Mouse (Mus musculus) limb, embryonic 11.5 days (tissue): ENCODE measurements around the gene Smad6. TPM values are rescaled to one million over a fixed set of nuclear protein-coding genes. Genes with fewer than 3 reads are reported as not detected.

ENCODE experiments used
- ATAC-seq: fragments of 200-750 bp; cut with Nextera tagmentation; 2 replicates; pipeline ENCODE4 v1.8.0; 2017; ENCODE audit warnings: low read depth; ENCODE audit not compliant: insufficient number of reproducible peaks, low FRiP score, low TSS enrichment
- DNase-seq: peaks from one replicate; pipeline ENCODE4 v3.0.0-alpha.2; 2015; ENCODE audit warnings: low spot score
- H3K27ac ChIP-seq: fragments of 300-500 bp; sonication (generic); replicated peaks from 2 replicates; pipeline ENCODE4 v1.5.1; 2014; ENCODE audit warnings: low read depth, mild to moderate bottlenecking, low read length
- H3K27me3 ChIP-seq: fragments of 300-500 bp; sonication (generic); 2 replicates; pipeline ENCODE4 v1.6.1; 2014; ENCODE audit warnings: mild to moderate bottlenecking, low read length, mixed read lengths; ENCODE audit not compliant: control insufficient read depth, insufficient read depth
- H3K36me3 ChIP-seq: fragments of 300-500 bp; sonication (generic); 2 replicates; pipeline ENCODE4 v1.6.1; 2014; ENCODE audit warnings: mild to moderate bottlenecking, low read length, moderate library complexity, mixed read lengths; ENCODE audit not compliant: control insufficient read depth, insufficient read depth
- H3K4me1 ChIP-seq: fragments of 300-500 bp; sonication (generic); 2 replicates; pipeline ENCODE4 v1.6.1; 2014; ENCODE audit warnings: low read length, mixed read lengths; ENCODE audit not compliant: control insufficient read depth, insufficient read depth
- H3K4me2 ChIP-seq: fragments of 300-500 bp; sonication (generic); 2 replicates; pipeline ENCODE4 v1.6.1; 2014; ENCODE audit warnings: low read depth, mild to moderate bottlenecking, moderate library complexity; ENCODE audit not compliant: severe bottlenecking
- H3K4me3 ChIP-seq: fragments of 300-500 bp; sonication (generic); 2 replicates; pipeline ENCODE4 v1.5.1; 2014; ENCODE audit warnings: low read depth, low read length
- H3K9ac ChIP-seq: fragments of 300-500 bp; sonication (generic); 2 replicates; pipeline ENCODE4 v1.6.1; 2014; ENCODE audit warnings: mild to moderate bottlenecking, low read length
- H3K9me3 ChIP-seq: fragments of 300-500 bp; sonication (generic); 2 replicates; pipeline ENCODE4 v1.6.1; 2016; ENCODE audit warnings: low read length; ENCODE audit not compliant: control insufficient read depth
- WGBS: fragments of 180-500 bp; shearing (Covaris S2); extraction: QIAGEN DNeasy Blood & Tissue Kit; methylation state at CpG from one replicate; pipeline ENCODE4 v1.1.7; 2014; 5-methylcytosine and 5-hydroxymethylcytosine counted together
- polyA plus RNA-seq: library from polyadenylated mRNA; unstranded; fragments of >200 nt; fragmentation: Nextera tagmentation; extraction: Ambion mirVana; gene quantifications from 2 replicates; pipeline ENCODE4 v1.2.1, GENCODE M21; 2014

Smad6 gene
- polyA plus RNA-seq, 1 experiment from 2014 or later, result 12.3 TPM

DNA sequence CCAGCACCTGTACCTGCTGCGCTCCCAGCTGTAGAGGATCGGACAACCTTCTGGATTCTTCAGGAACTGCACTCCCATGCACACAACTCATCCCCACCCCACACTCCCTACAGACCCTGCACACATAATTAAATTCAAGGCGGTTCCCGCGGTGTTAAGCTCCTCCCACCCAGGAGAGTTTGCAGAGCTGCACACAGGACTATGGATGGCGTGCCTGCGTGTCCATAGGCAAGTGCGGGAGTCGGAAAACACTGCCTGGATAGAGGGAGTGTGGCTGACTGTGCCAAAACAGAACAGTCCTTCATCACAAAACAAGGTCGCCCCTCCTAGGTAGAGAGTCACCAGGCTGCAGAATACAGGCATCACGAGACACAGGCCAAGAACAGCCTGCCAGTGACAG is 45.9 kb downstream of the Smad6 start:
- no peak overlapping the region for H3K4me2 ChIP-seq
- H3K4me1 ChIP-seq, result peaks cover 83% of the 10 kb centered on the region
- no peaks in the 10 kb centered on the region for H3K27me3 ChIP-seq
- no peaks in the 10 kb centered on the region for H3K36me3 ChIP-seq
- no peaks in the 10 kb centered on the region for H3K9me3 ChIP-seq
- H3K9ac ChIP-seq, result no peak overlapping the region
- H3K4me3 ChIP-seq, result no peak overlapping the region
- DNase-seq (no peak), ATAC-seq (no peak)
- H3K27ac ChIP-seq, result no peak overlapping the region
- WGBS, result 40% methylated on average over 11 of the region's 11 CpGs

DNA sequence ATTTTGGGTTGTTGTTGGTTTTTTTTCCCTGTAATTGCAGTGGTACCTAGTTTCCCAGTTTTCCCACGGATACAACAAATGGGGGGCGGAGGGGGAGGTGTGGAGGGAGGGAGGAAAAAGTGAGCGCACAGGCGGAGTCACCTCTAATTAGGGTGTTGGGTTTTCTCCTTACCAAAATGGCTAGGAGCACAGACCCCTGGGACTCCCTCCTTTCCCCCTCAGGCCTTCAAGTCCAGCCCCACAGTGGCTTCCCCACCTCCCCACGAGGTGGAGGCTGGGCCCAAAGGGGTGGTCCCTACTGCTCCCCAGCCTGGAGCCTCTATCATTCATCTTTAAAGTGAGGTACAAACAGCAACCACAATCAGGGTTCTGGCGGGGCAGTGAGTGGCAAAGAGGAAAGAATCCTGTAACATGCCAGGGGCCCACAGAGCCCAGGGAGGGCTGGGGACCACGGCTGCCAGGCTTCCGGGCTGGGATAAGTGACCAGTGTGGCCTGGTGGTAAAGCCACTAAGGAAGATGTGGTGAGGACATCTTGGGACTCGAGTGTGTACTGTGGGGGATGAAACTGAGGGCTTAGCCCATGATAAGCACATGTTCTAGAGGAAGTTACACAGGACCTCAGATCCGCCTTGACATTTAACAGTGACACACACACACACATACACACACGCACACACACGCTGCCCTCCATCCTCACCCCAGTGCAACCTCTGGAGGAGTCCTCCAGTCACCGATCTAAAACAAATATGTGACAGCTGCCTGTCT is 47.4 kb downstream of the Smad6 start:
- peaks cover 76% of the 10 kb centered on the region for H3K4me1 ChIP-seq
- 33% methylated on average over 13 of the region's 13 CpGs for WGBS
- no peaks in the 10 kb centered on the region for H3K36me3 ChIP-seq
- no peaks in the 10 kb centered on the region for H3K27me3 ChIP-seq
- peak overlapping the region; percentile 60 for H3K27ac ChIP-seq
- ATAC-seq (no peak), DNase-seq (no peak)
- peak overlapping the region; percentile 10 for H3K4me2 ChIP-seq
- H3K9ac ChIP-seq, result no peak overlapping the region
- no peaks in the 10 kb centered on the region for H3K9me3 ChIP-seq
- H3K4me3 ChIP-seq, result no peak overlapping the region

DNA sequence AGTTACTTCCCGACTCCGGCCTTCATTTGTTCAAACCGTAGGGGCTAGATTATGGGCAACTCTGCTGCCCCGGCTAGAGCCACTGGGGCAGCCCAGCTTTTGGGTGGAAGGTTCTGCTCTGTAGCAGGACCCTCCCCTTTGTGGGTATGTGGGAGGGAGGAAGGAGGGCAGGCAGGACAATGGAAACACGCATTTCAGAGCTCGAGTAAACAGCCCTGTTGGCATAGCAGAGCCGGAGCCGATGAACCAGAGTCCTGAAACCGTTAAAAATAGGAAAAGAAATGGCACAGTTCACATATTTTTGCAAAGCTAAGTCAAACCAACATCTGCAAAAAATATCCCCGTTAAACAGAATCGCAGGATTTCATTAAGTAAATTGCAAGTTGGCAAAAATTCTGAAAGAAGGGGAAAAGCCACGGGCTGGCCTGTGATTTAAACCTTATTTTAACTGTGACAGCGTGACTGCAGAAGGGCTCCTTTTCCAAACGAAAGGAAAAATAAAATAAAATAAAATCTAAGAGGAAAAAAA is 48.1 kb downstream of the Smad6 start:
- H3K4me1 ChIP-seq, result peaks cover 70% of the 10 kb centered on the region
- H3K4me2 ChIP-seq, result peak overlapping the region; percentile 10
- H3K36me3 ChIP-seq, result no peaks in the 10 kb centered on the region
- ATAC-seq (no peak), DNase-seq (no peak)
- H3K9ac ChIP-seq, result no peak overlapping the region
- H3K4me3 ChIP-seq, result no peak overlapping the region
- peak overlapping the region; percentile 60; the same call in 1 of the 2 replicates for H3K27ac ChIP-seq
- H3K27me3 ChIP-seq, result no peaks in the 10 kb centered on the region
- H3K9me3 ChIP-seq, result no peaks in the 10 kb centered on the region
- 33% methylated on average over 14 of the region's 14 CpGs for WGBS

DNA sequence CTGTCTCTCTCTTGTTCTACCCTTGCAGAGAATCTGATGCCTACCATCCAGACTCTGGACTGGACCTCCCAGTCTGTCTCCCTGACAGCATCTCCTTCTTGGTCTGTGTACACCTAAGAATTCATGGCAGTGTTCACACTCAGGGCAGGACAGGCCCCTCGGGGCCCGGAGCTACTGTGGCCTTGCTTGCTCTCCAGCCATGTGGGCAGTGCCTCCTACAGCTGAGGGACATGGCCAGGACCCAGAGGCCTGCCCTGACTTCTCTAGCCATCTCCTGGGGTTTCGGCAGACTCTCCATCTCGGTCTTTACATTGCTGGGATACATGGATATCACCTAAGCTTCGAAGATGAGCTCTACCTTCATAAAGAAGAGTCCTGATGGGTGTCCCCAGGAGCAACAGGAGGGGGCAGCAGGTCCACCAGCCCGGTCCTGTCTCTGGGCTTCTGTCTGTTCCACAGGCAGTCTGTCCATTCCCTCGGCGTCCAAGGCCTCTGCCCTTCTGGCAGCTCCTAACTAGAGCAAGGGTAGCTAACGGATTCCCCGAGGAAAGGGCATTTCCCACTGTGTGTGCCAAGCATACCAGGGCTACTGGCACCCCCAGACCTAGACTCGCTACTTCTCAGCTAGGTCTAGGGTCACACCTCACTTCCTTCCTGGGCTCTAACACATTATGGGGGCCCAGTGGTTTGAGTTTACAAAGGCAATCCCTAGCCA is 49.1 kb downstream of the Smad6 start:
- Histone ChIP-seq H3K4me3 (no peak overlapping the region), H3K9me3 (no peaks in the 10 kb centered on the region), H3K27ac (no peak overlapping the region; the same call in 1 of the 2 replicates), H3K4me2 (no peak overlapping the region), H3K36me3 (no peaks in the 10 kb centered on the region), H3K4me1 (peaks cover 65% of the 10 kb centered on the region), H3K27me3 (no peaks in the 10 kb centered on the region), H3K9ac (no peak overlapping the region)
- 93% methylated on average over 11 of the region's 11 CpGs for WGBS
- no peak for ATAC-seq
- DNase-seq, result no peak

DNA sequence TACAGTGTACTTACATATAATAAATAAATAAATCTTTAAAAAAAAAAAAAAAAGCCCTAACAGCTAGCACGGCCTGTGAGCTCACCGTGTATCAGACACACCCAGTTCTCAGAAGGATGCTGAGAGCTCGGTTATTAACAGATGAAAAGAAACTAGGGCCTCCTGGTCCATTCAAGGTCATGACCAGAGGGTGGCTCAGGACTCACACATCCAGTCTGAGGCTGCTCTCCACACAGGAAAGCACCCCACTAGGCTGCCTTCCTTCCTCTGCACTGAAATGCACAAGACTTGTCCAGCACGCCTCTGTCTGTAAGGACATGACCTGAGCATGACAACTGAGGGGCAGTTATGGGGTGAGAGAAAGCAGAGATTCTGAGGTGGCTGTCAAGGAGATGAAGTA is 50.3 kb downstream of the Smad6 start:
- H3K36me3 ChIP-seq, result no peaks in the 10 kb centered on the region
- no peak for ATAC-seq
- H3K4me2 ChIP-seq, result no peak overlapping the region
- peaks cover 53% of the 10 kb centered on the region for H3K4me1 ChIP-seq
- no peak overlapping the region for H3K27ac ChIP-seq
- H3K27me3 ChIP-seq, result no peaks in the 10 kb centered on the region
- no peaks in the 10 kb centered on the region for H3K9me3 ChIP-seq
- 48% methylated on average over 4 of the region's 4 CpGs for WGBS
- DNase-seq, result no peak
- no peak overlapping the region for H3K9ac ChIP-seq
- no peak overlapping the region for H3K4me3 ChIP-seq

DNA sequence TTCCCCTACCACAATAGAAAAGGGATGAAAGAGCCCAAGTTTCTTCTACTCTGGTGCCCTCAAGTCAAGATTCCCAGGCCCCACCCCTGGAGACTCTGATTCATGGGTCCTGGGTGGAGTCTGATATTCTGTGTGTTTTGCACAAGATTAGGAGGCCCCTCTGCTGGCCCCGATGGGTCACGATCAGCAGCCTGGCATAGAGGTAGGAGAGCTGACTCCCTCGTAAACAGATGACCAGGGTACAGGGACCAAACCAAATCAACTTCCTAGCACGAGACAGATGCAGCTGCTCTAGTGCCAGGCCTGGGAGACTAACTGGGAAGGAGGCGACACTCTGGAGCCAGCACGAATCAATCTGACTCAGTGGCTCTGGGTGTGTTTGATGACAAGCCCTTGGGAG is 51.0 kb downstream of the Smad6 start:
- no peak for ATAC-seq
- peaks cover 49% of the 10 kb centered on the region for H3K4me1 ChIP-seq
- no peaks in the 10 kb centered on the region for H3K27me3 ChIP-seq
- H3K36me3 ChIP-seq, result no peaks in the 10 kb centered on the region
- H3K9ac ChIP-seq, result no peak overlapping the region
- H3K9me3 ChIP-seq, result no peaks in the 10 kb centered on the region
- H3K27ac ChIP-seq, result no peak overlapping the region
- no peak overlapping the region for H3K4me3 ChIP-seq
- H3K4me2 ChIP-seq, result no peak overlapping the region
- 79% methylated on average over 6 of the region's 6 CpGs for WGBS
- DNase-seq, result no peak

DNA sequence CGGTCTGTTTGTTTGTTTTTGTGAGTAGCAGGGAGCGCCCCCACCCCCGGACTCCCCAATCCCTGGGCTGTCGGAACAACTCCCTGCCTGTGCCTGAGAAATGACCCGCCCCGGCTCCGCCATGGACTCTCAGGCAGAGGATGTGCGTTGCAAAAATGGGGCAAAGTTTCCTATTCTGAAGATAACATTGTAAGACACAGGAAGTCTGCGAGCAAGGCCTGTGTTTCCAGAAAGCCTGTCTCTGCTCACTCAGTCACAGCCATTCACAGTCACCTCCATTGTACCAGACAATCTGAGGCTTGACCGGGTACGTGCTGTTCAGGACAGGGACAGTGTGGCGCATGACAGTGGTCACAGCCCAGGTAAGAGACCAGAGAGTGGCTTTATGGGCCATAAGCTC is 51.5 kb downstream of the Smad6 start:
- Histone ChIP-seq H3K27ac (no peak overlapping the region), H3K4me1 (peaks cover 49% of the 10 kb centered on the region), H3K9me3 (no peaks in the 10 kb centered on the region), H3K4me2 (no peak overlapping the region), H3K4me3 (no peak overlapping the region), H3K36me3 (no peaks in the 10 kb centered on the region), H3K9ac (no peak overlapping the region), H3K27me3 (no peaks in the 10 kb centered on the region)
- DNase-seq (no peak), ATAC-seq (no peak)
- WGBS, result 85% methylated on average over 12 of the region's 12 CpGs

DNA sequence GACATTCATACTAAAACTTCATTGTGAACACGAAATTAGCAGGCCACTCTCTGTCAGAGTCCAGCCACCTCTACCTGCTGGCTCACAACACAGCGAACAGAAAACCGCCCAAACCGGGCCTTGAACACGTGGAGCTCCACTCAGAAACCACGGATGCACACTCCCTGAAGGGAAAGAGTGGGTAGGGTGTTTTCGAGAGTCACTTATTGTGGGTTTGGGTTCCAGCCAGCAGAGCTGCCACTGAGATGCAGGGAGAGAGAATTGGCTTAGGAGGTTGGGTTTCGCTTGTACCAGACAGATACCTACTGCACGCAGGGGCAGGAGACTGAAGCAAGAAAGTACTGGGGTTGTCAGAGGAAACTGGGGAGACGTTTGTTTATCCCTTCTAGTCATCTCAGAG is 52.4 kb downstream of the Smad6 start:
- no peaks in the 10 kb centered on the region for H3K27me3 ChIP-seq
- H3K36me3 ChIP-seq, result no peaks in the 10 kb centered on the region
- DNase-seq (no peak), ATAC-seq (no peak)
- no peak overlapping the region for H3K4me3 ChIP-seq
- no peaks in the 10 kb centered on the region for H3K9me3 ChIP-seq
- H3K4me2 ChIP-seq, result no peak overlapping the region
- 86% methylated on average over 10 of the region's 10 CpGs for WGBS
- H3K27ac ChIP-seq, result no peak overlapping the region
- no peak overlapping the region for H3K9ac ChIP-seq
- H3K4me1 ChIP-seq, result peaks cover 47% of the 10 kb centered on the region
